Mouse (Mus musculus): ENCODE measurements around the gene Tefm. TPM values are rescaled to one million over a fixed set of nuclear protein-coding genes. Genes with fewer than 3 reads are reported as not detected.
"Not testable (repeated sequence)": the region's sequence is repeated elsewhere in the genome, so short reads cannot be mapped to it uniquely, and the experiment has no call there.

Tefm gene
- polyA plus RNA-seq (2014; fragmentation: Nextera tagmentation; extraction: Ambion mirVana): 24.0 and 25.4 TPM in 2 replicates

- H3K4me1 ChIP-seq (ENCODE audit: control insufficient read depth, insufficient read depth, low read length): peaks cover 9% of the 10 kb centered on the region; the same call in 1 of the 2 replicates
- under 1% methylated on average over 40 of the region's 40 CpGs for WGBS
- DNase-seq (peak; percentile 94), ATAC-seq (ENCODE audit: low FRiP score, low TSS enrichment) (peak; percentile 75)
- H3K36me3 ChIP-seq (ENCODE audit: control insufficient read depth, insufficient read depth, low read length): peaks cover 13% of the 10 kb centered on the region
- no peaks in the 10 kb centered on the region for H3K9me3 ChIP-seq (ENCODE audit: control insufficient read depth, low read length)
- no peaks in the 10 kb centered on the region for H3K27me3 ChIP-seq (ENCODE audit: control insufficient read depth, insufficient read depth, low read length)
- peak within 1 kb of the TSS; percentile 88 for H3K27ac ChIP-seq (replicated peaks; ENCODE audit: low read depth, low read length)
- peak within 1 kb of the TSS; percentile 70 for H3K4me2 ChIP-seq (ENCODE audit: low read length)
- peak within 1 kb of the TSS; percentile 75 for H3K4me3 ChIP-seq (replicated peaks; ENCODE audit: low read depth, low read length)
- peak within 1 kb of the TSS; percentile 84 for H3K9ac ChIP-seq (replicated peaks; ENCODE audit: low read length)
These were observed at the start of gene Tefm for GRCm38 (mm10) chr11:80141825-80142521. Gene Tefm, minus strand, starts transcription at chr11:80142175.

DNA sequence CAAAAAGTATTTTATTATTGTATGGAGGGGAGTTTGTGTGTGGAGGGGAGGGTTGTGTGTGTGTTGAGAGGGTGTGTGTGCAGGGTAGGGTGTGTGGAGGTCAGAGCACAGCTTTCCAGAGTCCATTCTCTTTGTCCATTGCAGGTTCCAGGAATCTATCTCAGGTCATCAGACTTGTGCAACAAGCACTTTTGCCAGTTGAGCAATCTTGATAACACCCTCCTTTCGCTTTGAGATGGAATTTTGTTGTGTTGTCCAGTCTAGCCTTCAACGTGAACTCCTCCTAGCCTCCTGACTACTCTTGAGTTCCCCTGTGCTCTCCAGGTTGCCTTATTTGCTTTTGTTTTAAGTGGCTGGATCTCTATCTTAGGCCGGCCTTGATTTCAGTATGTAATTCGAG lies 48.3 kb upstream of the Tefm start:
- DNase-seq (no peak), ATAC-seq (ENCODE audit: low FRiP score, low TSS enrichment) (no peak)
- 85% methylated on average over 4 of the region's 4 CpGs for WGBS
- H3K27me3 ChIP-seq (ENCODE audit: control insufficient read depth, insufficient read depth, low read length): no peaks in the 10 kb centered on the region
- H3K4me2 ChIP-seq (ENCODE audit: low read length): no peak overlapping the region
- no peaks in the 10 kb centered on the region for H3K4me1 ChIP-seq (ENCODE audit: control insufficient read depth, insufficient read depth, low read length)
- H3K36me3 ChIP-seq (ENCODE audit: control insufficient read depth, insufficient read depth, low read length): no peaks in the 10 kb centered on the region
- H3K9ac ChIP-seq (replicated peaks; ENCODE audit: low read length): no peak overlapping the region
- no peak overlapping the region for H3K27ac ChIP-seq (replicated peaks; ENCODE audit: low read depth, low read length)
- no peak overlapping the region for H3K4me3 ChIP-seq (replicated peaks; ENCODE audit: low read depth, low read length)
- no peaks in the 10 kb centered on the region for H3K9me3 ChIP-seq (ENCODE audit: control insufficient read depth, low read length)

GRCm38 (mm10) chr11:80185441-80185976 lies 43.5 kb upstream of the Tefm start:
- H3K4me2 ChIP-seq (ENCODE audit: low read length); H3K27me3 ChIP-seq (ENCODE audit: control insufficient read depth, insufficient read depth, low read length); DNase-seq; H3K9me3 ChIP-seq (ENCODE audit: control insufficient read depth, low read length); H3K4me1 ChIP-seq (ENCODE audit: control insufficient read depth, insufficient read depth, low read length); H3K27ac ChIP-seq (replicated peaks; ENCODE audit: low read depth, low read length); H3K36me3 ChIP-seq (ENCODE audit: control insufficient read depth, insufficient read depth, low read length); ATAC-seq (ENCODE audit: low FRiP score, low TSS enrichment); H3K9ac ChIP-seq (replicated peaks; ENCODE audit: low read length); H3K4me3 ChIP-seq (replicated peaks; ENCODE audit: low read depth, low read length): not testable (repeated sequence)
- WGBS: 68% methylated on average over 5 of the region's 5 CpGs

GRCm38 (mm10) chr11:80184531-80185071 lies 42.6 kb upstream of the Tefm start:
- WGBS: 90% methylated on average over 6 of the region's 6 CpGs
- Histone ChIP-seq H3K9ac (replicated peaks; ENCODE audit: low read length) (no peak overlapping the region), H3K9me3 (ENCODE audit: control insufficient read depth, low read length) (no peaks in the 10 kb centered on the region), H3K4me3 (replicated peaks; ENCODE audit: low read depth, low read length) (no peak overlapping the region), H3K4me2 (ENCODE audit: low read length) (no peak overlapping the region; the same call in 1 of the 2 replicates), H3K36me3 (ENCODE audit: control insufficient read depth, insufficient read depth, low read length) (no peaks in the 10 kb centered on the region), H3K27me3 (ENCODE audit: control insufficient read depth, insufficient read depth, low read length) (no peaks in the 10 kb centered on the region), H3K27ac (replicated peaks; ENCODE audit: low read depth, low read length) (no peak overlapping the region), H3K4me1 (ENCODE audit: control insufficient read depth, insufficient read depth, low read length) (no peaks in the 10 kb centered on the region)
- ATAC-seq (ENCODE audit: low FRiP score, low TSS enrichment) (no peak), DNase-seq (no peak)

GRCm38 (mm10) chr11:80183705-80184255 lies 41.8 kb upstream of the Tefm start, which contains the start of gene Rnf135:
Gene Rnf135, plus strand, starts transcription at chr11:80183851.
- ATAC-seq (ENCODE audit: low FRiP score, low TSS enrichment): no peak
- H3K4me2 ChIP-seq (ENCODE audit: low read length): peak within 1 kb of the TSS; percentile 60
- H3K9me3 ChIP-seq (ENCODE audit: control insufficient read depth, low read length): no peaks in the 10 kb centered on the region
- no peaks in the 10 kb centered on the region for H3K4me1 ChIP-seq (ENCODE audit: control insufficient read depth, insufficient read depth, low read length)
- no peaks in the 10 kb centered on the region for H3K27me3 ChIP-seq (ENCODE audit: control insufficient read depth, insufficient read depth, low read length)
- H3K4me3 ChIP-seq (replicated peaks; ENCODE audit: low read depth, low read length): peak within 1 kb of the TSS; percentile 42
- no peaks in the 10 kb centered on the region for H3K36me3 ChIP-seq (ENCODE audit: control insufficient read depth, insufficient read depth, low read length)
- 2% methylated on average over 33 of the region's 33 CpGs for WGBS
- peak; percentile 75 for DNase-seq
- H3K9ac ChIP-seq (replicated peaks; ENCODE audit: low read length): peak within 1 kb of the TSS; percentile 58
- H3K27ac ChIP-seq (replicated peaks; ENCODE audit: low read depth, low read length): no peak within 1 kb of the TSS

- not testable (repeated sequence) for ATAC-seq (ENCODE audit: low FRiP score, low TSS enrichment); H3K9me3 ChIP-seq (ENCODE audit: control insufficient read depth, low read length); DNase-seq; H3K36me3 ChIP-seq (ENCODE audit: control insufficient read depth, insufficient read depth, low read length); H3K4me1 ChIP-seq (ENCODE audit: control insufficient read depth, insufficient read depth, low read length); H3K27me3 ChIP-seq (ENCODE audit: control insufficient read depth, insufficient read depth, low read length); H3K27ac ChIP-seq (replicated peaks; ENCODE audit: low read depth, low read length)
- 43% methylated on average over 12 of the region's 12 CpGs for WGBS
- H3K4me2 ChIP-seq (ENCODE audit: low read length): peak overlapping the region; percentile 60
- H3K4me3 ChIP-seq (replicated peaks; ENCODE audit: low read depth, low read length): peak overlapping the region; percentile 42
- H3K9ac ChIP-seq (replicated peaks; ENCODE audit: low read length): peak overlapping the region; percentile 58
These were observed 41.2 kb upstream of the Tefm start for GRCm38 (mm10) chr11:80183054-80183704.

GRCm38 (mm10) chr11:80181021-80181749 lies 39.2 kb upstream of the Tefm start:
- ATAC-seq (ENCODE audit: low FRiP score, low TSS enrichment) (no peak), DNase-seq (no peak)
- Histone ChIP-seq H3K4me2 (ENCODE audit: low read length) (no peak overlapping the region), H3K27ac (replicated peaks; ENCODE audit: low read depth, low read length) (no peak overlapping the region), H3K36me3 (ENCODE audit: control insufficient read depth, insufficient read depth, low read length) (no peaks in the 10 kb centered on the region), H3K4me3 (replicated peaks; ENCODE audit: low read depth, low read length) (no peak overlapping the region), H3K4me1 (ENCODE audit: control insufficient read depth, insufficient read depth, low read length) (no peaks in the 10 kb centered on the region), H3K9ac (replicated peaks; ENCODE audit: low read length) (no peak overlapping the region), H3K27me3 (ENCODE audit: control insufficient read depth, insufficient read depth, low read length) (no peaks in the 10 kb centered on the region), H3K9me3 (ENCODE audit: control insufficient read depth, low read length) (no peaks in the 10 kb centered on the region)
- WGBS: 76% methylated on average over 5 of the region's 5 CpGs

DNA sequence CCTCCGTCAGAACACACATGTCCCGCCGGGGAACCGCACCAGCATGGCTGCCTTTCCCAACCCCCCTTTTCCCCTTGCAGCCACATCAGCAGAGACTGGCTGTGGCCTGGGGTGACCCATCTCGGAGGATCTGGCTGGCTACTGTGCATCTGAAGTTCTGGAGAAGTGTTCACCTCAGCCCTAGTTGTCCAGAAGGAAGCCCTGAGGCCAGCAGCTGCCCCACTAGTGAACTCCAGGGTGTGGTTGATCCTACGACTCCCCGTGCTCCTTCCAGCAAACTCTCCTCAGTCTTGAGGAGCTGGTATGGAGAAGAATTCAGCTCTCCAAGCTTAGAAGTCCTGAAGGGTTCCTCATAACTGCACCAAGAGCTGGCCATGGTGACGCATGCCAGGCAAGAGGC lies 36.3 kb upstream of the Tefm start:
- no peaks in the 10 kb centered on the region for H3K9me3 ChIP-seq (ENCODE audit: control insufficient read depth, low read length)
- no peak overlapping the region for H3K4me3 ChIP-seq (replicated peaks; ENCODE audit: low read depth, low read length)
- WGBS: 89% methylated on average over 8 of the region's 8 CpGs
- H3K36me3 ChIP-seq (ENCODE audit: control insufficient read depth, insufficient read depth, low read length): no peaks in the 10 kb centered on the region
- no peaks in the 10 kb centered on the region for H3K4me1 ChIP-seq (ENCODE audit: control insufficient read depth, insufficient read depth, low read length)
- H3K9ac ChIP-seq (replicated peaks; ENCODE audit: low read length): no peak overlapping the region
- DNase-seq (no peak), ATAC-seq (ENCODE audit: low FRiP score, low TSS enrichment) (no peak)
- H3K4me2 ChIP-seq (ENCODE audit: low read length): no peak overlapping the region
- H3K27me3 ChIP-seq (ENCODE audit: control insufficient read depth, insufficient read depth, low read length): no peaks in the 10 kb centered on the region
- H3K27ac ChIP-seq (replicated peaks; ENCODE audit: low read depth, low read length): no peak overlapping the region

Measured in midbrain, embryonic 14.5 days (tissue).